Mouse (Mus musculus): ENCODE results near the gene Dtx3. TPM values are rescaled to one million over a fixed set of nuclear protein-coding genes. Genes with fewer than 3 reads are reported as not detected.

The Dtx3 gene
- polyA plus RNA-seq, 1 experiment = 67.9 TPM

DNA sequence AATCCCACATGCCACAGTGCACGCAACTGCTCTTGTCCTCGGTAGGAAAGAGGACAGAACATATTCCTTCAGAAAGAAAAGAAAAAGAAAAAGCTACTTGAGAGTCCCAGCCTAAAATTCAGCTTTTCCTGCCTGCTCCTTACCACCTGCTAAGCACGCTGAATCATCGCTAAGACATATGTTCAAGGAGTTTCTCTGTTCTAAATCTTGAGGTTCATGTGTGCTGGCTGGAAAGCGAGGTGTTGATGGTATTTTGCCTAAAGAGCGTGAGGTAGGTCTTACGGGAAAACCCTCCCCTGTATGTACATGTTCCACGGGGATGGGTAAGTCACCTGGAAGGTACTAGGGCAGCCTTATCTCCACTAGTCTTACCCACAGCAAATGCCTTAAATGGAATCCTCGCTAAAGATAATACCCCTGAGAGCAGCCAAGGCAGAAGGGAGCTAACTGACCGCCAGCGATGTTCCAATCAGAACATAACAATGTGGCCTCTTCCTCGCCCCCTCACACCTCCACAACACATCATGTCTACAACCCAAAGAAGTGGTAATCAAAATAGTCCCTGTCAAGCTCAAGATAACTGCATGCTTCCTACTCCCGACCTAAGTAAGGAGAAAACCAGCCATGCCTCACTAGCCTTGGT is 14.5 kb upstream of the Dtx3 start:
- H3K27me3 ChIP-seq (ENCODE audit: control insufficient read depth, insufficient read depth, low read length) = no peaks in the 10 kb centered on the region
- H3K27ac ChIP-seq (ENCODE audit: insufficient read depth, low read length) = no peak overlapping the region
- no peak for TF ChIP-seq CTCF (IDR thresholded peaks at IDR 0.05; ENCODE audit: extremely low read depth, insufficient read depth, insufficient read length, insufficient replicate concordance)
- no peak for TF ChIP-seq POLR2A (IDR thresholded peaks at IDR 0.05; ENCODE audit: low read depth, low read length)
- peaks cover 9% of the 10 kb centered on the region for H3K36me3 ChIP-seq (ENCODE audit: control insufficient read depth, insufficient read depth, low read length)
- no peak for DNase-seq (ENCODE audit: low read depth in 1 of 2, low spot score in 2 of 2)
- 83% methylated on average over 13 of the region's 13 CpGs for WGBS
- H3K4me1 ChIP-seq (ENCODE audit: control insufficient read depth, insufficient read depth, insufficient read length) = peaks cover 7% of the 10 kb centered on the region; the same call in 1 of the 2 replicates
- H3K4me3 ChIP-seq (ENCODE audit: extremely low read depth, insufficient read depth, insufficient read length) = no peak overlapping the region

GRCm38 (mm10) chr10:127208921-127209320 is 13.4 kb upstream of the Dtx3 start:
- H3K27ac ChIP-seq (ENCODE audit: insufficient read depth, low read length) = no peak overlapping the region
- 85% methylated on average over 4 of the region's 4 CpGs for WGBS
- H3K27me3 ChIP-seq (ENCODE audit: control insufficient read depth, insufficient read depth, low read length) = no peaks in the 10 kb centered on the region
- H3K36me3 ChIP-seq (ENCODE audit: control insufficient read depth, insufficient read depth, low read length) = peaks cover 11% of the 10 kb centered on the region
- H3K4me1 ChIP-seq (ENCODE audit: control insufficient read depth, insufficient read depth, insufficient read length) = peaks cover 7% of the 10 kb centered on the region; the same call in 1 of the 2 replicates
- DNase-seq (ENCODE audit: low read depth in 1 of 2, low spot score in 2 of 2) = no peak
- H3K4me3 ChIP-seq (ENCODE audit: extremely low read depth, insufficient read depth, insufficient read length) = no peak overlapping the region
- TF ChIP-seq CTCF (IDR thresholded peaks at IDR 0.05; ENCODE audit: extremely low read depth, insufficient read depth, insufficient read length, insufficient replicate concordance) = no peak
- TF ChIP-seq POLR2A (IDR thresholded peaks at IDR 0.05; ENCODE audit: low read depth, low read length) = no peak

GRCm38 (mm10) chr10:127205373-127205772 is 9.8 kb upstream of the Dtx3 start:
- Histone ChIP-seq H3K36me3 (ENCODE audit: control insufficient read depth, insufficient read depth, low read length) (peaks cover 25% of the 10 kb centered on the region), H3K4me3 (ENCODE audit: extremely low read depth, insufficient read depth, insufficient read length) (no peak overlapping the region), H3K27me3 (ENCODE audit: control insufficient read depth, insufficient read depth, low read length) (no peaks in the 10 kb centered on the region), H3K4me1 (ENCODE audit: control insufficient read depth, insufficient read depth, insufficient read length) (peaks cover 2% of the 10 kb centered on the region; the same call in 1 of the 2 replicates), H3K27ac (ENCODE audit: insufficient read depth, low read length) (peak overlapping the region; percentile 43; the same call in 1 of the 2 replicates)
- WGBS = 86% methylated on average over 10 of the region's 10 CpGs
- DNase-seq (ENCODE audit: low read depth in 1 of 2, low spot score in 2 of 2) = no peak
- TF ChIP-seq POLR2A (IDR thresholded peaks at IDR 0.05; ENCODE audit: low read depth, low read length) = no peak
- TF ChIP-seq CTCF (IDR thresholded peaks at IDR 0.05; ENCODE audit: extremely low read depth, insufficient read depth, insufficient read length, insufficient replicate concordance) = no peak

- Histone ChIP-seq H3K4me1 (ENCODE audit: control insufficient read depth, insufficient read depth, insufficient read length) (no peaks in the 10 kb centered on the region), H3K27ac (ENCODE audit: insufficient read depth, low read length) (no peak overlapping the region)
Observed at GRCm38 (mm10) chr10:127204589-127204988, 9.1 kb upstream of the Dtx3 start.

GRCm38 (mm10) chr10:127203106-127203505 is 7.6 kb upstream of the Dtx3 start:
- Histone ChIP-seq H3K27me3 (ENCODE audit: control insufficient read depth, insufficient read depth, low read length) (no peaks in the 10 kb centered on the region), H3K4me3 (ENCODE audit: extremely low read depth, insufficient read depth, insufficient read length) (no peak overlapping the region), H3K36me3 (ENCODE audit: control insufficient read depth, insufficient read depth, low read length) (peaks cover 38% of the 10 kb centered on the region), H3K4me1 (ENCODE audit: control insufficient read depth, insufficient read depth, insufficient read length) (no peaks in the 10 kb centered on the region), H3K27ac (ENCODE audit: insufficient read depth, low read length) (no peak overlapping the region)
- no peak for TF ChIP-seq CTCF (IDR thresholded peaks at IDR 0.05; ENCODE audit: extremely low read depth, insufficient read depth, insufficient read length, insufficient replicate concordance)
- no peak for TF ChIP-seq POLR2A (IDR thresholded peaks at IDR 0.05; ENCODE audit: low read depth, low read length)
- no peak for DNase-seq (ENCODE audit: low read depth in 1 of 2, low spot score in 2 of 2)
- WGBS = 83% methylated on average over 3 of the region's 3 CpGs

More at GRCm38 (mm10) chr10:127204589-127204988, 9.1 kb upstream of the Dtx3 start:
- H3K27me3 ChIP-seq (ENCODE audit: control insufficient read depth, insufficient read depth, low read length) = no peaks in the 10 kb centered on the region
- 88% methylated on average over 5 of the region's 5 CpGs for WGBS
- H3K36me3 ChIP-seq (ENCODE audit: control insufficient read depth, insufficient read depth, low read length) = peaks cover 29% of the 10 kb centered on the region
- TF ChIP-seq CTCF (IDR thresholded peaks at IDR 0.05; ENCODE audit: extremely low read depth, insufficient read depth, insufficient read length, insufficient replicate concordance) = no peak
- no peak for TF ChIP-seq POLR2A (IDR thresholded peaks at IDR 0.05; ENCODE audit: low read depth, low read length)
- no peak for DNase-seq (ENCODE audit: low read depth in 1 of 2, low spot score in 2 of 2)
- no peak overlapping the region for H3K4me3 ChIP-seq (ENCODE audit: extremely low read depth, insufficient read depth, insufficient read length)

- no peak for TF ChIP-seq POLR2A (IDR thresholded peaks at IDR 0.05; ENCODE audit: low read depth, low read length)
- no peak for TF ChIP-seq CTCF (IDR thresholded peaks at IDR 0.05; ENCODE audit: extremely low read depth, insufficient read depth, insufficient read length, insufficient replicate concordance)
- 88% methylated on average over 8 of the region's 8 CpGs for WGBS
- Histone ChIP-seq H3K27me3 (ENCODE audit: control insufficient read depth, insufficient read depth, low read length) (no peaks in the 10 kb centered on the region), H3K4me3 (ENCODE audit: extremely low read depth, insufficient read depth, insufficient read length) (no peak overlapping the region), H3K4me1 (ENCODE audit: control insufficient read depth, insufficient read depth, insufficient read length) (no peaks in the 10 kb centered on the region; the same call in 1 of the 2 replicates), H3K27ac (ENCODE audit: insufficient read depth, low read length) (no peak overlapping the region), H3K36me3 (ENCODE audit: control insufficient read depth, insufficient read depth, low read length) (peaks cover 33% of the 10 kb centered on the region)
- no peak for DNase-seq (ENCODE audit: low read depth in 1 of 2, low spot score in 2 of 2)
Observed at GRCm38 (mm10) chr10:127200279-127200678, 4.8 kb upstream of the Dtx3 start.

DNA sequence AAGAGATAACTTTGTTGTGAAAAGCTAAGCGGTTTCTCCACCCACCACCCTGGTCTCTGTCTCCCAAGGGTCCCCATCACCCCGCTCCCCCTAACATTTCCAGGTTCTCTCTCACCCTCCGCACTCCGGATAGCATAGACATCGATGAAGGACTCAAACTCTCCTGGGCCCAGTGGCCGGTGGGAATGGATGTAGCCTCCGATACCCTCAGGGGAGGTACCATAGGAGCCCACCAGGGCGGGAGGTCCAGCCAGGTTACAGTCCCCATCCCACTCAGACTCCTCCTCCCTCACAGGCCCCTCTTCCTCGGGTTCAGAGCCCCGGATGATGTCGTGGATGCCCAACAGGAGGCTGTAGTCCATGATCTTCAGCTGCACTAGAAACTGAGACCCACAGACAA is 3.9 kb upstream of the Dtx3 start:
- Histone ChIP-seq H3K27me3 (ENCODE audit: control insufficient read depth, insufficient read depth, low read length) (no peaks in the 10 kb centered on the region), H3K4me1 (ENCODE audit: control insufficient read depth, insufficient read depth, insufficient read length) (peaks cover 4% of the 10 kb centered on the region; the same call in 1 of the 2 replicates), H3K4me3 (ENCODE audit: extremely low read depth, insufficient read depth, insufficient read length) (no peak overlapping the region), H3K27ac (ENCODE audit: insufficient read depth, low read length) (no peak overlapping the region), H3K36me3 (ENCODE audit: control insufficient read depth, insufficient read depth, low read length) (peaks cover 28% of the 10 kb centered on the region)
- TF ChIP-seq CTCF (IDR thresholded peaks at IDR 0.05; ENCODE audit: extremely low read depth, insufficient read depth, insufficient read length, insufficient replicate concordance) = no peak
- TF ChIP-seq POLR2A (IDR thresholded peaks at IDR 0.05; ENCODE audit: low read depth, low read length) = no peak
- DNase-seq (ENCODE audit: low read depth in 1 of 2, low spot score in 2 of 2) = no peak
- WGBS = 91% methylated on average over 11 of the region's 11 CpGs

Data from spleen, adult 2 months (tissue).